Mouse (Mus musculus) lung, embryonic 15.5 days (tissue): Measurements from ENCODE around the gene Heatr9. TPM values are rescaled to one million over a fixed set of nuclear protein-coding genes. Genes with fewer than 3 reads are reported as not detected.

ENCODE experiments used
- ATAC-seq: fragments of 200-750 bp; cut with Nextera tagmentation; 2 replicates; pipeline ENCODE4 v1.8.0; 2017; ENCODE audit warnings: moderate number of reproducible peaks, borderline replicate concordance; ENCODE audit not compliant: low FRiP score, low TSS enrichment; ENCODE audit errors: extremely low read depth
- H3K27ac ChIP-seq: fragments of 300-500 bp; sonication (generic); 2 replicates; pipeline ENCODE4 v1.5.1; 2015; ENCODE audit warnings: moderate library complexity, mild to moderate bottlenecking, inconsistent platforms
- H3K27me3 ChIP-seq: fragments of 300-500 bp; sonication (generic); 2 replicates; pipeline ENCODE4 v1.6.1; 2015; ENCODE audit warnings: inconsistent platforms
- H3K36me3 ChIP-seq: fragments of 300-500 bp; sonication (generic); 2 replicates; pipeline ENCODE4 v1.6.1; 2015; ENCODE audit warnings: inconsistent platforms
- H3K4me1 ChIP-seq: fragments of 300-500 bp; sonication (generic); 2 replicates; pipeline ENCODE4 v1.6.1; 2015; ENCODE audit warnings: inconsistent platforms
- H3K4me2 ChIP-seq: fragments of 300-500 bp; sonication (generic); 2 replicates; pipeline ENCODE4 v1.6.1; 2015; ENCODE audit warnings: inconsistent platforms, mild to moderate bottlenecking, moderate library complexity
- H3K4me3 ChIP-seq: fragments of 300-500 bp; sonication (generic); 2 replicates; pipeline ENCODE4 v1.5.1; 2015; ENCODE audit warnings: mild to moderate bottlenecking, inconsistent platforms
- H3K9ac ChIP-seq: fragments of 300-500 bp; sonication (generic); 2 replicates; pipeline ENCODE4 v1.6.1; 2015; ENCODE audit warnings: inconsistent platforms
- H3K9me3 ChIP-seq: fragments of 300-500 bp; sonication (generic); 2 replicates; pipeline ENCODE4 v1.6.1; 2016; ENCODE audit warnings: inconsistent platforms
- WGBS: fragments of 180-500 bp; shearing (Covaris S2); methylation state at CpG from one replicate; pipeline ENCODE4 v1.1.7; 2015; 5-methylcytosine and 5-hydroxymethylcytosine counted together
- polyA plus RNA-seq: library from polyadenylated mRNA; unstranded; fragments of >200 nt; fragmentation: Nextera tagmentation; extraction: Ambion mirVana; gene quantifications from 2 replicates; pipeline ENCODE4 v1.2.1, GENCODE M21; 2015

Gene Heatr9
- not detected in 2 replicates for polyA plus RNA-seq

DNA sequence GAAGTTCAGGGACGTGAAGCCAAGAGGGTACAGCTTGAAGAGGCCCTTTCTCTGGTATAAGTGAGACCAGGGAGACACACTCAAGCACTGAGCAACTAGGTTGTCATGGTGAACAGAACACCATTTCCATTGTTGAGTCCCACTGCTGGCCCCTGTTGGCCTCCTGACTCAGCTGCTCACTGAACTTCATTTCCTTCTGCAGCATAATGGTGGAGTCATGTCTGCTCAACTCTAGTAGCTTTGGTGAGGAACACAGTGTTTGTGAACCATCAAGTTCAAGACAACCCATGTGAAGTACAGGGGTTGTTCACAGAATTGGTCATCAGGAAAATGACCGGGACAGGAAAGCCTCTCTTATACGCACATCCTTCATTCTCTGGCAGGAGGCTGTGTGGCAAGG, at the start of gene Heatr9:
Heatr9 (minus strand) TSS at position 101 of the 400 bp plus-strand sequence.
- ATAC-seq: no peak

DNA sequence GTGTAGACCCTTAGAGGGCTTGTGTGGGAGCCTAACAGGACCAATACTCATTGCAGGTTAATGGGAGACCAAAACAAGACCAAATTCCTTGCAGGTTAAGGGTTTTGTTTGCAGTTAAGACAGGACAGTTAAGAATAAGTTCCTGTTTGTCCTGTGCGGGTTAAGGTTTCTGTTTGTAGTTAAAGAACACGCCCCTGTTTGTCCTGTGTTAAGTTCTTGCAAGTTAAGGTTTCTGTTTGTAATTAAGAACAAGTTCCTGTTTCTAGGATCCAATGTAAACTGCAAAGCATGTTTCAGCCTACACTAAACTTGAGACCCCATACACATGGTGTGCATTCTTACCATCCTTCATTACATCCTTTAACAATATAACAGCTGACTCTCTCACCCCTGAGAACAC, 48.2 kb upstream of the Heatr9 start:
- no peaks in the 10 kb centered on the region for H3K36me3 ChIP-seq
- ATAC-seq: no peak
- no peak overlapping the region for H3K27ac ChIP-seq
- no peaks in the 10 kb centered on the region for H3K9me3 ChIP-seq
- H3K4me1 ChIP-seq: no peaks in the 10 kb centered on the region
- H3K9ac ChIP-seq: no peak overlapping the region
- no peak overlapping the region for H3K4me3 ChIP-seq
- no peaks in the 10 kb centered on the region for H3K27me3 ChIP-seq
- 64% methylated on average over 2 of the region's 2 CpGs for WGBS
- H3K4me2 ChIP-seq: no peak overlapping the region

More for the DNA sequence above, at the start of gene Heatr9:
- Histone ChIP-seq H3K4me1 (no peaks in the 10 kb centered on the region), H3K27ac (no peak within 1 kb of the TSS), H3K27me3 (no peaks in the 10 kb centered on the region), H3K9ac (no peak within 1 kb of the TSS), H3K36me3 (no peaks in the 10 kb centered on the region), H3K4me3 (no peak within 1 kb of the TSS), H3K9me3 (no peaks in the 10 kb centered on the region), H3K4me2 (no peak within 1 kb of the TSS)
- WGBS: 72% methylated on average over 3 of the region's 3 CpGs

DNA sequence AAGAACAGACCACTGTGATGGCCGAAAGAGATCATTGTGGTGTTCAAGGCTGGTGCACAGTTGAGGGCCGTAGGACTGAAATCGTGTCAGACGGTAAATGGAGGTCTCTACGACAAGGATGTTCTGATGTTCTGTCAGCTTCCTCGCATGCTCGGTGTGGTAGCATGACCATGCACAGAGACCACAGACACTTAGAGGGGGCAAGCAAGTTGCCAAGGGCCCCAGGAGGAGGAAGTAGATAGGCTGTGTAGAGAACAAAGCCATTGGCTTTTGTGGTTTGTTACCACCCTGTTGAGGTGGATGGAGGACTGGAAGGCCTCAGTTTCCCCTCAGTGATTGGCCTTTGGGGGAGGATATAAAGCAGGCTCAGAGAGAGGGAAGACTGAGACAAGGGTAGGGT, 47.3 kb upstream of the Heatr9 start:
- Histone ChIP-seq H3K4me2 (no peak overlapping the region), H3K27ac (no peak overlapping the region), H3K36me3 (no peaks in the 10 kb centered on the region), H3K27me3 (no peaks in the 10 kb centered on the region), H3K9ac (no peak overlapping the region), H3K4me3 (no peak overlapping the region), H3K9me3 (no peaks in the 10 kb centered on the region), H3K4me1 (no peaks in the 10 kb centered on the region)
- ATAC-seq: no peak
- WGBS: 96% methylated on average over 7 of the region's 7 CpGs

DNA sequence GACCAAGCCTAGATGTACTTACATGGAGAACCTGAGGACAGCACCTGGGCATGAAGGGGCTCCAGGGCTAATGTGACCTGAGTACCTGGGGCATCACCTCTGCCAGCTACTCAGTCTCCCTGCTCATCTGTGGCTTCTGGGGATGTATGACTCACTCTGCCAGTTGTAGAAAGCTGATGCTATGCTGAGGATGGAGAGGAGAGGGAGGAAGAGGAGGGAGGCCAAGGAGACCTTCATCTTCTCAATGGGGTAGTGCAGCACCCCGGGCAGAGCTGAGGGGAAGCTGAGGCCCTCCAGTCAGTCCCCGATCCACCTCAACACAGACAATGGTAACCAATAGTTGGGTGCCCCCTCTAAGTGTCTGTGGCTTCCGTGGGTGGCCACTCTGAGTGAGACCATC, 46.8 kb upstream of the Heatr9 start:
- no peaks in the 10 kb centered on the region for H3K9me3 ChIP-seq
- no peaks in the 10 kb centered on the region for H3K36me3 ChIP-seq
- H3K27me3 ChIP-seq: no peaks in the 10 kb centered on the region
- H3K4me3 ChIP-seq: no peak overlapping the region
- no peak overlapping the region for H3K9ac ChIP-seq
- no peak for ATAC-seq
- WGBS: 81% methylated on average over 3 of the region's 3 CpGs
- H3K27ac ChIP-seq: no peak overlapping the region
- H3K4me2 ChIP-seq: no peak overlapping the region
- no peaks in the 10 kb centered on the region for H3K4me1 ChIP-seq

DNA sequence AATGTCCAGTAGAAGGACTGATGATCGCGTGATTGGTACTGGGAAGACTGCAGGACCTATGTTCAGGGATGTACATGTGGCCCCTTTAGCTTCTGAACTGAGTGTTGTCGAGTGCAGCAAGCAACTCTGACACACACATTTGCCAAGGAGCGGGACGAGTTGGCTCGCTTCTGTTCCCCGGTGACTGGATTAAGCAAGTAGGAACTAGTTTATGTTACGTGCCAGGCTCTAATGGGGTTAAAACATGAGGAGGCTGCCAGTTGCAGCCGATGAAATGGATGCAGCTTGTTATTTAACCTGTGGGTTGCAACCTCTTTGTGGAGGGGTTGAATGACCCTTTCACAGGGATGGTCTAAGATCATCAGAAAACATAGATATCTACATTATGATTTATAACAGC, 46.1 kb upstream of the Heatr9 start:
- H3K4me2 ChIP-seq: no peak overlapping the region
- no peaks in the 10 kb centered on the region for H3K4me1 ChIP-seq
- H3K9me3 ChIP-seq: no peaks in the 10 kb centered on the region
- ATAC-seq: no peak
- no peaks in the 10 kb centered on the region for H3K36me3 ChIP-seq
- WGBS: 87% methylated on average over 9 of the region's 9 CpGs
- H3K4me3 ChIP-seq: no peak overlapping the region
- no peak overlapping the region for H3K9ac ChIP-seq
- H3K27ac ChIP-seq: no peak overlapping the region
- no peaks in the 10 kb centered on the region for H3K27me3 ChIP-seq

DNA sequence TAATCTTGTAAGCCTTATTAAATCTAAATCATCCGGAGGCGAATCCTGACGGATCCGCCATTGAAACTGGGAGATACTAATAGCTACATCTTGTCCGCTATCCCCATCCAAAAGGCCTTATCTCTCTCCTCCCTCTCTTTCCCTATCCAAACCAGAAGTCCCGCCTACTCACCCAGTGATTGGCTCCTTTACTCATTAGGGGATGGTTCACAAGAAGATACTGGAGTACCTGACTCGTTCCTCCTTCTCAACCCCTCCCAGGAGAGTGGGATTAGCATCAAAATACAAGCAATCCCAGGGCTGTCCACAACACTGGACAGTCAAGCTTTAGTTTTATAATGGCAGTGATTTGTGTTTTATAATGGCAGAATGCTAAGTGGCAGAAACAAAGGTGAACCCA, 45.3 kb upstream of the Heatr9 start:
- Histone ChIP-seq H3K27ac (no peak overlapping the region), H3K9ac (no peak overlapping the region), H3K9me3 (no peaks in the 10 kb centered on the region), H3K27me3 (no peaks in the 10 kb centered on the region), H3K4me2 (no peak overlapping the region), H3K4me1 (no peaks in the 10 kb centered on the region), H3K36me3 (no peaks in the 10 kb centered on the region), H3K4me3 (no peak overlapping the region)
- 62% methylated on average over 7 of the region's 7 CpGs for WGBS
- ATAC-seq: no peak

DNA sequence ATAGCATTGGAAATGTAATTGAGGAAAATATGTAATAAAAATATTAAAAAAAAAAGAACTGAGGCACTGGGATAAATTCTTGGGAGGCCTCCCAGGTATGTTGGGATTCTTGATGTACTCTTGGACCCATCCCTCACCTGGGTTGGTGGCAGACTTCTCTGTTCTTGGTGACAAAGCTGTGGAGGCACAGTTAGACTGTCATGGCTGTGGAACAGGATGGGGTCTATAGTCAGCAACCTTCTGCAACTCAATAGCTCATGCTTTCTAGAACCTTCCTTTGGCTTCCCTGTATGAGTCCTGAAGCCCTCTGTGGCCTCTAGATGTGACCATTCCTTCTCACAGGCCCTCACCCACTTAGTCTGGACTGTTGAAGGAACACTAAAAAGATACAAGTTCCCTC, 44.6 kb upstream of the Heatr9 start:
- H3K4me3 ChIP-seq: no peak overlapping the region
- no peak overlapping the region for H3K4me2 ChIP-seq
- H3K27me3 ChIP-seq: no peaks in the 10 kb centered on the region
- H3K9ac ChIP-seq: no peak overlapping the region
- no peaks in the 10 kb centered on the region for H3K9me3 ChIP-seq
- no peaks in the 10 kb centered on the region for H3K36me3 ChIP-seq
- no peak overlapping the region for H3K27ac ChIP-seq
- no peak for ATAC-seq
- no peaks in the 10 kb centered on the region for H3K4me1 ChIP-seq

DNA sequence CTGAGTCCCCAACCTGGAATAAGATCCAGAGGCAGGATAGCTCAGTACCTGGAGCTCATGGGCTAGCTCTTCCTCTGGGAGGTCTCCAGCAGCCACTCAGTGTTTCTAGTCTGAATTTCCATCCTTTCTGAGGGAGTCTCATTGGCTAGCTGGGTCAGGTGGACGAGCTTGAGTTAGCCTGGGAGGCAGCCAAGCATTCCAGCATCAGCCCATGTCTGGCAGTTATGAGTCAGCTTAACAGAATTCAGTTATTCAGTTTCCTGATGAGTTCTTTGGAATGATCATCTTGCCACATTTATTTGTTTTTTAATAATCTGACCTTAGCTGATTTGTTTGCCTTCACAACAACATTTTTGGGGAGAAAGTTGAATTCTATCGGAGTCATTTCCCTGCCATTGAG, 41.8 kb upstream of the Heatr9 start:
- 58% methylated on average over 2 of the region's 2 CpGs for WGBS
- H3K27ac ChIP-seq: no peak overlapping the region
- H3K4me1 ChIP-seq: no peaks in the 10 kb centered on the region
- H3K27me3 ChIP-seq: no peaks in the 10 kb centered on the region
- H3K9me3 ChIP-seq: no peaks in the 10 kb centered on the region
- no peaks in the 10 kb centered on the region for H3K36me3 ChIP-seq
- no peak for ATAC-seq
- no peak overlapping the region for H3K4me2 ChIP-seq
- H3K9ac ChIP-seq: no peak overlapping the region
- H3K4me3 ChIP-seq: no peak overlapping the region

DNA sequence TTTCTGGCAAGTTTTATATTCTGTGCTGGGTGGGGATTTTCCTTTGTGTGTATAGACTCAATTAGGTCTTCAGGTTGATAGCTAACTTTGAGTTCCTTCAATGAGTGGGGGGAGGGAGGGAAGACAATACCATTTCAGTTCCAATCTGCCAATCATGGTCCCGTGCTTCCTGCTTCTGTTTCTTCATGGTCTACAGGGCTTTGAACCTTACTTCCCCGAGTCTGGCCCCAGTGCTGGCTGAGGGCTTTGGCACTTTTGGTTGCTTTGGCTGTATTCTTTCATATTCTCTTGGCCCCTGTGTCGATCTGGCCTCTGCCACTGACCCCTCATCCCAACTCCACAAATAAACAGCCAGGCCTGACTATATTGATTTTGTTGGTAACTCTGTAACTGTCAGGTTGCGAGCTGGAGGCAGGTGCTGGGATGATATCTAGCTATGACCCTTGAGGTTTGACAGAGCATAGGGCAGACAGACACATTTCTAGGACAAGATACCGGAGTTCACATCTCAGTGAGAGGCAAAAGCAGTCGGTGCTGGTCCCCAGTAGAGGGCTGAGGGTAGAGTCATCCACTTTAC, 40.4 kb upstream of the Heatr9 start:
- no peak for ATAC-seq

DNA sequence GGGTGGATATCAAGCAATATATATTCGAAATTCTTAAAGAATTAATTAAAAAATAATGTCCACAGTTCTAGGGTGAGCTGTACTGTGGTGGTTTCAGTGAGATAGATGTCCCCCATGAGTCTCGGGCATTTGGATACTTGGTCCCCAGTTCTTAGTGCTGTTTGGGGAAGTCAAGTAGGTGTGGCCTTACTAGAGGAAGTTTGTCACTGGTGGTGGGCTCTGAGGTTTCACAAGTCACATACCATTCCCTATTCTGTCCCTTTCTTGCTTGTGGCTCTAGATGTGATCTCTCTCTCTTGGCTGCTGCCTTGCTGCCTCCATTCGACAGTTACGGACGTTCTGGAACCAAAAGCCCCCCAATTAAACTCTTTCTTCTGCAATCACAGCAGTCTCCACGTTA, 38.4 kb upstream of the Heatr9 start:
- ATAC-seq: no peak
- Histone ChIP-seq H3K9ac (no peak overlapping the region), H3K4me1 (no peaks in the 10 kb centered on the region), H3K27me3 (no peaks in the 10 kb centered on the region), H3K36me3 (no peaks in the 10 kb centered on the region), H3K4me3 (no peak overlapping the region), H3K27ac (no peak overlapping the region), H3K4me2 (no peak overlapping the region), H3K9me3 (no peaks in the 10 kb centered on the region)
- 66% methylated on average over 6 of the region's 6 CpGs for WGBS

More for the DNA sequence above, 40.4 kb upstream of the Heatr9 start:
- Histone ChIP-seq H3K9ac (no peak overlapping the region), H3K4me3 (no peak overlapping the region), H3K4me1 (no peaks in the 10 kb centered on the region), H3K9me3 (no peaks in the 10 kb centered on the region), H3K4me2 (no peak overlapping the region), H3K27me3 (no peaks in the 10 kb centered on the region), H3K36me3 (no peaks in the 10 kb centered on the region), H3K27ac (no peak overlapping the region)
- 62% methylated on average over 6 of the region's 6 CpGs for WGBS

DNA sequence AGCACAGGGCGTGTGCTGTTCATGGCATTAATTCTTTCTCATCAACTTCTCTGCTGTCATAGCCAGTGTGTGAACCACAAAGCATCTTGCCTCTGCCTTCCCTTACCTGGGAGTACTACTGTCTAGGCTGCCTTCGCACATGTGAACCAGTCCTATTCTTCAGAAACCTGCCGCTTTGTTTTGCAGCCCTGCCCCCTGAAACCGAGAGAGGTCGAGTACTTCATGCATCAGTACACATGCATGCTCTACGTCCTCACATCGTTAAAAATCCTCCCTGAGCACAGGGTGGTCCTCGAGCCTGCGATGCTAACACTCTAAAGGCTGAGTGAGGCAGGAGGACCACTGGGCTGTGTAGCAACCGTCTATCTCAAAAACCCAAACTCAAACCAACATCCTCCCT, 35.1 kb upstream of the Heatr9 start:
- no peaks in the 10 kb centered on the region for H3K36me3 ChIP-seq
- 63% methylated on average over 10 of the region's 10 CpGs for WGBS
- H3K9me3 ChIP-seq: no peaks in the 10 kb centered on the region
- no peak overlapping the region for H3K4me2 ChIP-seq
- no peak overlapping the region for H3K27ac ChIP-seq
- 0 out of 2 replicates have a peak, but pooled peaks have one; percentile 8 for ATAC-seq
- H3K4me1 ChIP-seq: no peaks in the 10 kb centered on the region
- no peak overlapping the region for H3K9ac ChIP-seq
- no peak overlapping the region for H3K4me3 ChIP-seq
- no peaks in the 10 kb centered on the region for H3K27me3 ChIP-seq

DNA sequence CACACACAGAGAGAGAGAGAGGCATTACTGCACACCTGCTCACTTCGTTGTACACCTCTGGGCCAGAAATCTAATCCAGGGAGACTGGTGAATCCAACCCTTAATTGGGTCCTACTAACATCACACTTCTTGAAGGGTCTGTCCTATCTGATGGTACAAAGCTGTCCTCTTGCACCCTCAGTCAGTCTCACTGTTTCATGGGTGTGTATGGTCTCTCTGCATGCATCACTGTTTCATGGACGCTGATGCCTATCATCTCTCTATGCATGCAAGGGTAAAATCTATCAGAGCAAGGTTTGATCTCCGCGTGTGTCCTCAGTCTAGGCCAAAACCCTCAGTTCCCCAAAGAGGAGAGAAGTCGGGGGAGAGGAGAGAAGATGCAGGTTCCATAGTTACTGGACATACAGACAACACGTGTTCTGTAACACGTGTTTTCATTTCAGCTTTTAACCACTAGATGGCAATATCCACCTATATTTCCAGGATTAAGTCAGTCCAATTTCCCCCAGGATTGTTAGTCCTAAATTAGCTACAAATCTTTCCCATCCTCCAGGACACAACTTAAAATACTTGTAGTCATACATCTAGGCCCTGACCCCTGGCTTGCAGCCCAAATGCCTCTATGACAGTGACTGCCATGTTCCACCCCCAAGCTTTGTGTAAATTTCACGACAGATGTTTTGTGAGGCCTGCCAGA, 34.3 kb upstream of the Heatr9 start:
- Histone ChIP-seq H3K27ac (no peak overlapping the region), H3K9ac (no peak overlapping the region), H3K4me2 (no peak overlapping the region), H3K9me3 (no peaks in the 10 kb centered on the region), H3K27me3 (no peaks in the 10 kb centered on the region), H3K4me3 (no peak overlapping the region), H3K36me3 (no peaks in the 10 kb centered on the region), H3K4me1 (no peaks in the 10 kb centered on the region)
- peak; percentile 88 for ATAC-seq
- 24% methylated on average over 8 of the region's 8 CpGs for WGBS
